Mouse (Mus musculus) spleen, embryonic (tissue): ENCODE results near the gene Tbxas1.

Source experiments
- CTCF ChIA-PET: fragments of 350-600 bp; sonication (Branson Sonifier 250); formaldehyde crosslinking; loops from one replicate; lab custom pipeline; 2022; lab: Charles Lee

Tbxas1 gene

DNA sequence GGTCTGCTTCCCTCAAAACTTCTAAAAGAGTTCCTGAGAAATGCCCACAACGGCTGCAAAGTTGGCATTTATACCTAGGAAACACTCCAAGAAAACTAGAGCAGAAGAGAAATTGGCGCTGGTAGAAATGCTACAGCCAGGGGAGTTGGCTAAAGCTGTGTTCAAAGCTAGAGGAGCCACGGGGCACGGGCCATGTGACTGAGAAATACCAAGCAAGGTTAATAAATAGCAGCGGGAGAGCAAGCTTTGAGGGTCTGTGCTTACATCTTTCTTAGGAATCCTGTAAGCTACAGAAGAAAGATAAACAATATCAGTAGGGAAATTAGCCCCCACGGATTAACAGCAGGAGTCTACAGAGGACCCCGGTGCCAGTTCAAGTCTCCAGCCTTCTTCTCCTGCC, 107.9 kb downstream of the Tbxas1 start:
- CTCF ChIA-PET: interaction anchor here (0.6 kb wide), 1 partner anchor 13 kb away, joined by 3 read pairs; no protein-coding TSS in a partner anchor

DNA sequence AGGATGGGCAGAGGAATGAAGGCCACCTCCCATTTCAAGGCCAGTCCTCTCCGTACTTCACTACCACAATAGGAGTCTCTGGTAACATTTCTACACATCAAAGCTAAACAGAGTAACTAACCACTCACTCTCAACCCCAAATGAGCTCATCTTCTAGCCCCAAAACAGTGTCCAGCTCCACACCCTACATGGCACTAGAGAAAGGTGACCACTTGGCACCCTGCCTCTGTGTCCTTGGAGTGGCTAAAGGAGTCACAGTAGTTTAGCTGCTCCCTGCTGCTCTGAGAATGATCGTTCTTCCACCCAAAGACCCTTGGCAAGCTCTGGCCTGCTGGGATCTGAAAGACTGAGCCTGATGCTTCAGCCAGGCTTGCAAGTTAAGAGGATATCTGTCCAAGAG, 109.4 kb downstream of the Tbxas1 start:
- CTCF ChIA-PET: interaction anchor here (0.6 kb wide), 1 partner anchor 176 kb away, joined by 8 read pairs; no protein-coding TSS in a partner anchor

DNA sequence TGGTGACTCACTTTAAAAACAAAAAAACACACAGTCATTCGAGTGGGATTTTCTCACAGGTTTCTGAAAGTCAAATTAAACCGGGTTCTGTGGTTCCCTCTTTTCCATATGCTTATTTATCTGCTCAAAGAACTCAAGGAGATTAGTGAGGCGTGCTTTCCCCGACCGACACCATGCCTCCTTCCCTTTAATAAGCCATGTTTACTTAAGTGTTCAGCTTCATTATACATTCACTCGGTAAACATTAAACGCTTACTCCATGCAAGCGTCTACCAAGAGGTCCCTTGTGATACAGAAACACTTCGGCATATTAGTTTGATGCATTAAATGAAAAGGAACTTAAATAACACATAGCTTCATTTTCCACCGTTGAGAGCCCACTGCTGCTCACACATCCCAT, 111.4 kb downstream of the Tbxas1 start:
- CTCF ChIA-PET: interaction anchor here (0.5 kb wide), 1 partner anchor 8 kb away, joined by 3 read pairs; no protein-coding TSS in a partner anchor

DNA sequence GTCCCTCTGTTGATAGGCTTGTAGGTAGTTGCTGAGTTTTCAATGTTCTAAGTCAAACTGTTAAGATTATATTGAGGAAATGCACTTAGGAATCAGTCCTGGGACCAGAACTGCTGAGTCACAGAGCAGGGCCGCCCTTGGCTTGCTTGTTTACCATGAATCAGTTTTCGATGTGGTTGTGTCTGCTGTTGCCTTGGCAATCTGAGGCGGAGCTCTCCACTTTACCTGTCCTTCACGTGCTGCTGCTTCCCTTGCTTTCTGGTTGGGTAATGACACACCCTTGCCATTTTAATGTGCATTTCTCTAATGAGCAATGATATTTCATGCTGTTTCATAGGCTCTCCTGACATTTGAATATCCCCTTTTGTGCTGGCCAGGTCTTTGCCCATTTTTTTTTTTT, 116.8 kb downstream of the Tbxas1 start:
- CTCF ChIA-PET: no interaction called here

DNA sequence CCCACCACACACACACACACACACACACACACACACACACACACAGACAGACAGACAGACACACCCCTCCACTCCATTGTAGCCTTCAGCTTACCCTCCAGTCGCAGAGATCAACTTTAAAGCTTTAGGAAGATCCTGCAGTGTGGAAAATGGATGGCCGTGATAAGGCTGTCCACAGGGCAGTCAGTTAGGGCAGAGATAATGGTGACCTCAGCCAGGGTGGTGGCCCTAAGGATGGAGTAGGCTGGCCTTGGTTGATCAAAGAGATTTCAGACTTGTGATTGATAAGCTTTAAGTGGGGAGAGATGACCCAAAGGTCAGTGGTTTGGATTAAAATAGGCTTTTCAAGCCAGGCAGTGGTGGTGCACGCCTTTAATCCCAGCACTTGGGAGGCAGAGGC, 120.6 kb downstream of the Tbxas1 start:
- CTCF ChIA-PET: interaction anchor here (0.6 to 0.9 kb wide), 2 partner anchors 13 to 1170 kb away, joined by 3 read pairs; no protein-coding TSS in a partner anchor

DNA sequence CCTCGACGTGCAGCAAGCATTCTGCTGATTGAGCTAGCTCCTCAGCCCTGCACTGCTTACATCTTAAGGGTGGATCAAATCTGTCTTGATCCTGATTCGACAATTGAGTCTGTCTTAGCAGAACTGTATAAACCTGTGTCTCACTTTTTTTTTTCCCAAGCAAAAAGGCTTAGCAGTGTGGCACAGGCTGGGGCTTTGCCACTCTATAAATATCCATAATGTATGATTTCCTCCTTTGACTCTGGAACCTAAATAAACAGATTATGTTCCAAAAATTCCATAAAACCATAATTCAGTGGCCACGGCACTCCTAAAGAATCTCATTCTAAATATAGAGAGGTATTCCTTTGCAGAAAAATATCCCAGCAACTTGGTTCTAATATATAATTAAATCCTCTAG, 122.6 kb downstream of the Tbxas1 start:
- CTCF ChIA-PET: no interaction called here

DNA sequence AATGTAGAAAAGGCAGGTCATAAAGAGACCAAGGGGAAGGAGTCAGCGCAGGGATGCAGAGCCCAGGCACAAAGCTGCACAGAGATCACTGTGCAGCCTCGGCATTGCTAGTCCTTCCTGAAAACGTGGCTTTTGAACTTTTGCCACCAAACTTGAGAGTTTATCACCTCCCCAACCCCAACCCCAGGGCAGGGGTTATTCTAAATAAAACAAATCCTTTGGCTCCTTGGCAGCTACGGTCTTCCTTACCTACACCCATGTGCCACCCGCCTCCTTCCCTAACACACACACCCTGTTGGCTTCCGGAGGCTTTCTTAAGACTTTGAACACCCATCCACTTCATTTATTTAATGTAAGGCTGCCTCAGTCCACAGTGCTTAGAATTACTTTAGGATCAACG, 127.9 kb downstream of the Tbxas1 start:
- CTCF ChIA-PET: no interaction called here

DNA sequence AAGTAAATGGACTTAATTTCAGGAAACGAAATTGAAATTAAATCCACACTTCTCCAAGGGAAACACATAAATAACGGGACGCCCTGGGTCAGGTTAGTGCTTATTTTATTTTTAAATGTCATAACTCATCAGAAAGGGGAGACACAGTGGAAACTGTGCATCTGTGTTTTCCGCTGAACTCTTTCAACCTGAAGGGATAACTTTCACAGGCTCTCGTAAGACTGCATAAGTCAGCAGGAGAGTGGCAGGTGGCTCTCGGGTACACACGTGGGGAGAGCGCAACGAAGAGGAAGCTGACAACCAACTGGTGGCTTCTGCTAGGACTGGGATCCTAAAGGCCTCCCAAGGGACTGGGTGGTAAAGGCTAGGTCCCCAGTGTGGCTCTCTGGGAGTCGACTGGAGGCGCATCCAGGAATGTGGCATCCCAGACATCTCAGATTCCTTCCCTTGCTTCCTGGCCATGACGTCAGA, 128.8 kb downstream of the Tbxas1 start:
- CTCF ChIA-PET: no interaction called here

DNA sequence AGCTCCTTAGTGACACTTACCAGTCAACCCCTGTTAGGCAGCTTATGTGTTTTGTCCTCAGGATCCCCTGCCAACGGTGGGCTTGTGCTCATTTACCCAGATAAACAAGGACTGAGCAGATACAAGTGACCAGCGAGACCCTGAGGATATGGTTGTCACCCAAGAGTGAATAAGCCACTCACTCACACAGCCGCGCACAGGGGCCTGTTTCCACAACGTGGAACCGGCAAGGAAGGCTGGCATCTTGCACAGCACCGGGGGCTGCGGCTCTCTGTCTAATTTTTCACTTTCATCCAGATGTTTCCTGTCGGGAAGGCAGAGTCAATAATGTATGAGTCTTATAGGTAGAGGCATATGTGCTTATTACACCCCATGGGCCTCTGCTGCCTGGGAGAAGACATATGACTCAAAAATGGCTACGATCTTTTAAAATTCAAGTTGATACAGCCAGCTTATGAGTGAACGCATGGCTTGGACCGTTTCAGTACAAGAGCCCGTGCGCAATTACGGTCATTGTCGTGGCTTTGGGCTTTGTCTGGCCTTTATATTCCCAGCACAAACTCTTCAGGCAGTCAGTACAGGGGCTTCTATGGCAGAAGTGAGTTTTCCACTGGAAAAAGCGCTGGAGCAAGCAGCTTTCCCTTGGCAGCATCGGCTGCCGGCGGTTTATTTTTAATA, 130.2 kb downstream of the Tbxas1 start:
- CTCF ChIA-PET: interaction anchor here (0.7 kb wide), 1 partner anchor 48 kb away, joined by 3 read pairs; no protein-coding TSS in a partner anchor

DNA sequence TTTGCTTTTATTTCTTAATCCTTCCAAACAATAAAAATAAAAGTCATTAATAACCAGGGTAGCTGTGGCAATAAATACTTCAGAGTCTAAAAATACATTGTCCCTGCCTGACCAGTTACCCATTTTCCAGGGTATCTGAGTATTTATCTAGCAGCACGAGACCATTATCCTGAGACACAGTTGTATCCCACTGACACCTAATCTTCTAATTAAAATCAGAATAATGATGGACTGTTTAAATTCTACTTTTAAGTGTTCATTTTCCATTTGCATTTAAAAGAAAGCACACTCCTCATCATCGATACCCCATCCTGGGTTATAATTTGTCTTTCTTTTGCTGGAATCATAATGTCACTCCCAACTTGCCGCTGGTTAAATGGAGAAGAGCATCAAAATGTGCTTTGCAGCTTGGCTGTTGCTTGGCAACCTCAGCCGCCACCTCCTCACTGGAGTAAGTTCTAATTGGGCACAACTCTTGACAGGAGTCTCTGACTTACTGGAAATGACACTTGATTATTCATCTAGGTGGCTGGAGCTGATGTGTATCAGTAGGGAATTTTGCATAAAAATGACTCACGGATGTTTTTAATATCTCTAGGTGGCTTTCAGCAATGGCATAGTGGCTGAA, 130.9 kb downstream of the Tbxas1 start:
- CTCF ChIA-PET: interaction anchor here (0.7 kb wide), 1 partner anchor 47 kb away, joined by 3 read pairs; no protein-coding TSS in a partner anchor

DNA sequence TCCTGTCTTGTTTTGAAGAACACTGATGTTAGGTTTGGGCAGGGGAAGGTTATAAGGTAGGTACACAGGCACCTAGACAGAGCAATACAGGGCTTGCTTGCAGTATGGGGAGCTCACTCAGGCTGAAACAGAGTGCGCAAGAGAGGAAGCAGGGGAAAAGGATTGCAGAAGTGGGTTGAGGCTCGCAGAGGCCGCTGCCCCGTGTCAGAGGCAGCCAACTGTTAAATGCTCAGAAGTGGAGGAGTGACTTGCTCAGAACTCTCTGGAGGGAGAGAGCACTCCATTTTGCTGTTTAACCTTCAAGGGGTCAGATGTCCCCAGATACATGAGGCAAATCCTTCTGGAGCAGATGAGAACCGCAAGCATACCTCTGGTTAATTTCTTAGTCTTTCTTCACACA, 132.0 kb downstream of the Tbxas1 start:
- CTCF ChIA-PET: no interaction called here

DNA sequence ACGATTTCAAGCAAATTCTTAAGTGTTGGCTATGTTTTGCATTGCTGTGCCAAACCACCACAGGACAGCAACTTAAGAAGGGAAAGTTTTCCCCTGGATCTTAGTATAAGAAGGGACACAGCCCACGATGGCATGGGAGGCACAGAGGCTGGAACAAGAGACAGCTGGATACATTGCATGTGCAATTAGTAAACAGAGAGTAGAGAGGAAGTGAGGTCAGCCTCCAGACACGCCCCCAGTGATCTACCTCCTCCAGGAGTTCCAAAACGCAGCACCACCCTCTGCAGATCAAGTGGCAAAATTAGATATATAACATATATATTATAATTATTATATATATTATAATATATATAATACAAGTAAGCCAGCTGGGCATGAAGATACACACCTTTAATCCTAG, 132.9 kb downstream of the Tbxas1 start:
- CTCF ChIA-PET: no interaction called here

DNA sequence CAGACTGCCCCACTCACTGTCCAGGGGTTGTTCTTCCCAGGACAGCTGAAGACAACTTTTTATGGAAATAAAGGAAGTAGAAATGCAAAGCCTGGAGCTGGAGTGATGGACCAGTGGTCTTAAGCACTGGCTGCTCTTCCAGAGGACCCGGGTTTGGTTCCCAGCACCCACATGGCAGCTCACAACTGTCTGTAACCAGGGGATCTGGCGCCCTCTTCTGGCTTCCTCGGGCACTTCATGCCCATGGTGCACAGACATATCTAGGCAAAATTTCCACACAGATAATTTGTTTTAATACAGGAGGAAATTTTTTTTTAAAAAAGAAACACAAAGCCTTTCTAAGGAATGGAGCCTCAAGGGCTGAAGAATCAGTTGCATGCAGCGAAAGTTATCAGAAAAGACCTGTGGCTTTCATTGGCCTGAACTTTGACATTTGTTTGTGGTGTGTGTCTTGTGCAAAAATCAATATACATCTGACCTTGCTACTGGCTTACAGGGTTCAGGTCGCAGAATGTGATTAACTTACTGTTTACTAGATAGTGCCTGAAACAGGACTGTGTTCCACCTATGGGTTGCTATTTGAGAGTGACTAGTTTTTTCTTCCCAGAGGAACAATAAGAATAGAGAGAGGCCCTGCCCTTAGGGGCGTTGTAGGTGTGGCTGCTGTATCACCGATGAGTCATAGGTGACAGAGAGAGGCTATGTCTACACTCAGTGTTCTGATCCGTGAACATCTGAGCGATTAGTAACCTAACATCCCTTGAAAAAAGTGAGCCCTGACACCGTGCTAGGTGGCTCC, 138.0 kb downstream of the Tbxas1 start:
- CTCF ChIA-PET: no interaction called here

DNA sequence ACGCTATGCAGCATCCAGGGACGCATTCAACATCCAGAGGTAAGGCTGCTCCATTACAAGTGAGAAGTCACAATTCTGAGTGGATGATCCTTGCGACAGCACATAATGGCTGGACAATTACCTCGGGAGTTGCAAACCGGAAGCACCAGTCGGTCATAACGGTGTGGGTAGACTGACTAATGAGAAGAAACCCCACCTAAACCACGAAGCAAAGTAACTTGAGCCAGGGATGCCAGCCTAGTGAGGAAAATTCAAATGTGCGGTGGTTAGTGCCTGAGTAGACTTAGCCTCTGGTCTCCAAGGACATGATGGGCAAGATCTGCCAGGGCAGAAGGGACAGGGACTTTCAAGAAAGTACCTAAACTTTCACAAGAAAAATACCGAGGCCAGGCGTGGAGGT, 142.7 kb downstream of the Tbxas1 start:
- CTCF ChIA-PET: interaction anchor here (0.6 kb wide), 1 partner anchor 309 kb away, joined by 9 read pairs; no protein-coding TSS in a partner anchor

DNA sequence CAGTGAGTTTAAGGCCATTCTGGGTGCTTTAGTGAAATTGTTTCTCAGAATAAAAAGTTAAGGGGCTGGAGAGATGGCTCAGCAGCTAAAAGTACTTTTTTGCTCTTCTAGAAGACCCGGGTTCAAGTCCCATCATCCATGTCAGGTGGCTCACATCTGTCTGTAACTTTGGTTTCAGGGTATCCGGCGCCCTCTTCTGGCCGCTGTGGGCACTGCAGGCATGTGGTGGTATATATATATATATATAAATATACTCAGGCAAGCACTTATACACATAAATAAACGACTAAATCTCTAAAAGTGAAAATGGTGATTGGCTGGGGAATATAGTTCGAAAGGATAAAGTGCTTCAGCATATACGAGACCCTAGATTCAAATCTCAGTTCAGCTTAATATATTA, 143.6 kb downstream of the Tbxas1 start:
- CTCF ChIA-PET: no interaction called here

DNA sequence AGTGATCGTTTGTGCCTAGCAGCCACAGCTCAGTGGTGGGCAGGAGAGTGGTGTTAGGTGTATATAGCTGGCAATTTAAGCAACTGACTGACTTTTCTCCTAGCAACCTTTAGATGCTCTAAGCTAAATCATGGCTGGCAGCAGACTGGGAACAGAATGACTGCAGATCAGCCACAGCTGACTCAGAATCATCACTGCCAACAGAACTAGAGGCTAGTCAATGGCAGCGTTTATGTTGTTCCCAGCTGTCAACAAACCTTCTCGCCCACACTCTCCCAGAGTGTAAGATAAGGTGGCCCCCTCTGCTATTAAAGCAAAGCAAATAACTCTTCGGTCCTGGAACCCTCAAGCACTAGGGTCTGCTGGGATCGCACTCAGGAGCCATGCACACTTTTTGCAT, 144.0 kb downstream of the Tbxas1 start:
- CTCF ChIA-PET: no interaction called here

DNA sequence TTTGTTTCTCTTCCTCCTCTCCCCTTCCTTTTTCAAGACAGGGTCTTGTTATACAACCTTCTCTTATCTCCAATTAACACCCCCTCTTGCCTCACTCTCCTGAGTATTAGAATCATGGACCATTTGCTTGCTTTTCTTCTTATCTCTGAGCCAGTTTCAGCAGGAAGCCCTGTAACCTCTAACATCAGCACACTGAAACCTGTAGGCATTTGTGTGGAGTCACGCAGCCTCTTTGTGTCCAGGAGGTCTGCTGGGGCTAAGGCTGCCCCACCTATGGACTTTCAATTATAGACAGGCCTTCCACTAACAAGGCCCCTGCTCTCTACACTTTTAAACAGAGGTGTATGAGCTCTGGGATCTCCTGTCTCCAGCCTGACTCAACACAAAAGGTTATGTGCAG, 146.7 kb downstream of the Tbxas1 start:
- CTCF ChIA-PET: no interaction called here

DNA sequence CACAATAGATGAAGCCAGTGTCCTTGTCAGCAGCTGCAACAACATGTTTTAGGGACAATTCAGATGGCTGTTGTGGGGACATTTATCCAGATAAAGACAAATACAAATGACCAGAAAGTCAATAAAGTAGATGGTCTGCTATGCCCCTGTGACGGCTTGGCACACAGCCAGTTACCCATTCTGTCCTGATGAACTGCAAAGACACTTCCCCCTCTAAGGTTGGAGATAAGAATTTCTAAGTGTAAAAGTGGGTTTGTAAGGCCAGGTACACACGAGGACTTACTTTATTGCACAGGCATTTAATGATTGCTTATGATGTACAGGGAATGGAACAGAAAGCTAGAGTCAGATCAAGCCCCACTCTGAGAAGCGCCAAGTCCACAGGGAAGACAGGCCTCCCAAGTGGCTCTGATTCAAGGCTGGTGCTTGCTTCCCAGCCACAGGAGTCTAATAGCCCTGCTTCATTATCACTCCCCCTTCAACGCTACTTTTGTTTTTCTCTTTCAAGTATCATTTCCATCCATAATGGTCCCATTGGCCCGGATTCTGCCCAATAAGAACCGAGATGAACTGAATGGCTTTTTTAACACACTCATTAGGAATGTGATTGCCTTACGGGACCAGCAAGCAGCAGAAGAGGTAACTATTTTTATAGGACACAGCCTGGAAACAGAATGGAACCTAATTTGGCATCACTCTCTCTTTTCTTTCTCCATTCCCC, 147.4 kb downstream of the Tbxas1 start:
- CTCF ChIA-PET: no interaction called here

DNA sequence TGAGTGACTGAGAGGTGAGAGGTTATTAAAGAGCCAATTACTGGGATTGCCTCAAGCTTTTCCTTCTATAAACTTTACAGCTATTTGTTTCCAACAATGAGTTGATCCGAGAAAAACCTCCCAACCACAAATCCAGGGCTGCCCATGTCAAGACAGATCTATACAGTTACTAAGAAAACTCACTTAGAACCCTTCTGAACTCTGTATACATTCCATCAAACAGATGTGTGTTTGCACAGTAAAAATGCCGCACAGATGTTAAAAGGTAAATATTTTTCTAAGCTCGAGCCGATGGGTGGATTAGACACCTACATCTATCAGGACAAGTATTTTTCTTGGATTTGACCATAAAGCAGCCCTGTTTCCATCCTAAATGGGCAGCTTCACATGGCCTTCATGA, 149.4 kb downstream of the Tbxas1 start:
- CTCF ChIA-PET: interaction anchor here (0.6 kb wide), 1 partner anchor 104 kb away, joined by 4 read pairs; no protein-coding TSS in a partner anchor

DNA sequence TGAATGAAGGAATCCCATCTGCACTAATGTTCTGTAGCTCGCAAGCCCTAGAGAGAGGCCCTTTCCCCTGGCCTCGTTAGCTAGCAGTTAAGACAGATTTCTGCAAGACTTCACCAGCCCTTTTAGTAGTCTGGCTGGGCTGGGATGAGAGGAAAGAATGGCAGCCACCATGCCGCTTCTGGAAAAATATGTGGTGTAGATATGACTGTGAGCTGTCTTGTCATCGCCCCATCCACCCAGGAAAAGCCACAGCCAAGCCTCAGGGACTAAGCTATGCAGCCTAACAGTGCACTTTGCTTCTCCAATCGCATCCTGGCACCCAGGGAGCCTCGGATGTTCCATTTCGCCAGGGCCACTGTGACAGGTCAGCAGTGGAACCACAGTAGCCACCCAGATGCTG, 149.8 kb downstream of the Tbxas1 start:
- CTCF ChIA-PET: interaction anchor here (0.6 kb wide), 1 partner anchor 104 kb away, joined by 4 read pairs; no protein-coding TSS in a partner anchor

DNA sequence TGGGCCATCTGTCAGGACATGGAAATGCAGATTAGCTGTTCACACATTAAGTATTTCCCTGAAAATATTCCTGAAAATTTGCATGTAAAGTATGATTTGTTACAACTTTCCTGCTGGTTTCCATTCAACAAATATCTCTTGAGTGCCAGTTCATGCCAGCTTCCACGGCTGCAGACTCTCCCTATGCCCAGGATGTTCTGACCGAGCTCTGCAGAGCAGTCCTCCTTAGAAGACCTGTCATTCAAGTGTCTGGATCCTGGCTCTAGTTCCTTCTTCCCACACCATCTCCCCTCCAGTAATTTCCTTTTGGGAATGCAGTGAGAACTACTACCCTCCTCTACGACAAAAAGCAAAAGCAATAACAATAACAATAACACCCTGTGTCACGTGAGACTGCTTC, 155.5 kb downstream of the Tbxas1 start:
- CTCF ChIA-PET: no interaction called here
